Mouse (Mus musculus): ENCODE data around the gene Cdc34.

Cdc34 gene

GRCm38 (mm10) chr10:79716254-79716987, 34.4 kb downstream of the Cdc34 start, which contains the start of gene Hcn2:
Gene Hcn2 (plus strand): TSS chr10:79716634.
- no peak for DNase-seq (ENCODE audit: low read depth, low spot score)

GRCm38 (mm10) chr10:79716988-79717355, 35.0 kb downstream of the Cdc34 start:
- no peak for DNase-seq (ENCODE audit: low read depth, low spot score)

GRCm38 (mm10) chr10:79717640-79718357, 35.8 kb downstream of the Cdc34 start:
- DNase-seq (ENCODE audit: low read depth, low spot score) = no peak

GRCm38 (mm10) chr10:79721089-79721488, 39.1 kb downstream of the Cdc34 start:
- no peak for DNase-seq (ENCODE audit: low read depth, low spot score)

GRCm38 (mm10) chr10:79723047-79723446, 41.1 kb downstream of the Cdc34 start:
- DNase-seq (ENCODE audit: low read depth, low spot score) = no peak

GRCm38 (mm10) chr10:79723692-79724091, 41.7 kb downstream of the Cdc34 start:
- no peak for DNase-seq (ENCODE audit: low read depth, low spot score)

- DNase-seq (ENCODE audit: low read depth, low spot score) = no peak
Observed at GRCm38 (mm10) chr10:79726090-79726489, 44.1 kb downstream of the Cdc34 start.

- no peak for DNase-seq (ENCODE audit: low read depth, low spot score)
Observed at GRCm38 (mm10) chr10:79728323-79729249, 46.6 kb downstream of the Cdc34 start.

- DNase-seq (ENCODE audit: low read depth, low spot score) = no peak
Observed at GRCm38 (mm10) chr10:79729357-79729965, 47.5 kb downstream of the Cdc34 start.

- DNase-seq (ENCODE audit: low read depth, low spot score) = no peak
Observed at GRCm38 (mm10) chr10:79732500-79732899, 50.5 kb downstream of the Cdc34 start.

GRCm38 (mm10) chr10:79733847-79734246, 51.9 kb downstream of the Cdc34 start:
- DNase-seq (ENCODE audit: low read depth, low spot score) = no peak

- no peak for DNase-seq (ENCODE audit: low read depth, low spot score)
Observed at GRCm38 (mm10) chr10:79735361-79735760, 53.4 kb downstream of the Cdc34 start.

GRCm38 (mm10) chr10:79736706-79737105, 54.7 kb downstream of the Cdc34 start:
- DNase-seq (ENCODE audit: low read depth, low spot score) = no peak
